Mouse (Mus musculus) midbrain, postnatal 0 days (tissue): ENCODE measurements around the gene Ap3d1. TPM values are rescaled to one million over a fixed set of nuclear protein-coding genes. Genes with fewer than 3 reads are reported as not detected.

Source experiments
- ATAC-seq: fragments of 200-750 bp; cut with Nextera tagmentation; 2 replicates; pipeline ENCODE4 v1.8.0; 2017; ENCODE audit warnings: moderate number of reproducible peaks, mild to moderate bottlenecking, moderate TSS enrichment, moderate library complexity; ENCODE audit not compliant: low FRiP score
- DNase-seq: peaks from one replicate; pipeline ENCODE4 v3.0.0-alpha.2; 2015; ENCODE audit warnings: low spot score
- H3K27ac ChIP-seq: fragments of 300-500 bp; sonication (generic); 2 replicates; pipeline ENCODE4 v1.5.1; 2014; ENCODE audit warnings: low read depth, mild to moderate bottlenecking, low read length, mixed read lengths
- H3K27me3 ChIP-seq: fragments of 300-500 bp; sonication (generic); 2 replicates; pipeline ENCODE4 v1.6.1; 2014; ENCODE audit warnings: low read length, control low read depth, mixed read lengths; ENCODE audit not compliant: insufficient read depth
- H3K36me3 ChIP-seq: fragments of 300-500 bp; sonication (generic); 2 replicates; pipeline ENCODE4 v1.6.1; 2014; ENCODE audit warnings: low read length, control low read depth, mixed read lengths; ENCODE audit not compliant: insufficient read depth
- H3K4me1 ChIP-seq: fragments of 300-500 bp; sonication (generic); 2 replicates; pipeline ENCODE4 v1.6.1; 2014; ENCODE audit warnings: mild to moderate bottlenecking, control low read depth, antibody characterized with exemption, low read length, mixed read lengths; ENCODE audit not compliant: insufficient read depth
- H3K4me2 ChIP-seq: fragments of 300-500 bp; sonication (generic); 2 replicates; pipeline ENCODE4 v1.6.1; 2014; ENCODE audit warnings: low read depth, mild to moderate bottlenecking, low read length, mixed read lengths; ENCODE audit not compliant: poor library complexity, severe bottlenecking
- H3K4me3 ChIP-seq: fragments of 300-500 bp; sonication (generic); 2 replicates; pipeline ENCODE4 v1.5.1; 2014; ENCODE audit warnings: low read depth, mild to moderate bottlenecking, low read length, moderate library complexity
- H3K9ac ChIP-seq: fragments of 300-500 bp; sonication (generic); replicated peaks from 2 replicates; pipeline ENCODE4 v1.6.1; 2014; ENCODE audit warnings: mild to moderate bottlenecking, low read length, moderate library complexity, mixed read lengths; ENCODE audit not compliant: poor library complexity, severe bottlenecking
- H3K9me3 ChIP-seq: fragments of 300-500 bp; sonication (generic); 2 replicates; pipeline ENCODE4 v1.6.1; 2016; ENCODE audit warnings: low read length, control low read depth
- CTCF ChIP-seq: IDR thresholded peaks from 2 replicates; pipeline ENCODE4 v1.5.1; 2016; ENCODE audit warnings: antibody characterized with exemption, mild to moderate bottlenecking
- WGBS: fragments of 180-500 bp; shearing (Covaris S2); extraction: QIAGEN DNeasy Blood & Tissue Kit; methylation state at CpG from one replicate; pipeline ENCODE4 v1.1.7; 2014; 5-methylcytosine and 5-hydroxymethylcytosine counted together
- polyA plus RNA-seq: library from polyadenylated mRNA; unstranded; fragments of >200 nt; fragmentation: Nextera tagmentation; extraction: Ambion mirVana; gene quantifications from 2 replicates; pipeline ENCODE4 v1.2.1, GENCODE M21; 2015
- total RNA-seq: library from RNA; depleted of rRNA; stranded (reverse); fragments of >200 nt; gene quantifications from 2 replicates; pipeline ENCODE4 v1.2.3, GENCODE M21; 2014

Ap3d1 gene
- total and polyA plus RNA-seq, 2 experiments from 2014 or later, result 105 to 183 TPM

- Histone ChIP-seq H3K4me1 (peaks cover 22% of the 10 kb centered on the region), H3K9ac (peak overlapping the region; percentile 92; the same call in 1 of the 2 replicates)
- no peak for DNase-seq
Observed at GRCm38 (mm10) chr10:80756509-80756908, 14.4 kb upstream of the Ap3d1 start.

DNA sequence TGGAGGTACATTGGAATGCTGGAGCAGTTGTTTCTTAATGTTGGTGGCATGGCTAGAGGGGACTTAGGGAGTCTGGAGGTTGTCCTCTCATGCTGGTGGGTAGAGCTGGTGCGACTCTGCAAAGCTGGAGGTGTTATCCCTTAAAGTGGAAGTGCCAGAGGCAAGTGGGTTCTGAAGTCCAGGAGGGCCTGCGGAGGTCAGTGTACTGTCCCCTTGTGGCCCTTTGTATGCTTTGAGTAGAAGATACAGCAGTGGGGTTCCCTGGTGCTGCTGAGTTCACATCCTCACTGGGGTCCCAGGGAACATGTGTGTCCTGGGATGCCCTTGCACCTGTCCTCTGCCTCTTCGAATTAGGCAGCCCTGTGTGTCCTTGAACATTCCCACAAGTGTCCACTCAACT lies 14.0 kb upstream of the Ap3d1 start:
- H3K9me3 ChIP-seq, result no peaks in the 10 kb centered on the region
- H3K4me2 ChIP-seq, result peak overlapping the region; percentile 94
- H3K27me3 ChIP-seq, result no peaks in the 10 kb centered on the region
- no peak for ATAC-seq
- WGBS, result 25% methylated on average over 3 of the region's 3 CpGs
- H3K4me1 ChIP-seq, result peaks cover 22% of the 10 kb centered on the region
- H3K9ac ChIP-seq, result peak overlapping the region; percentile 92
- H3K27ac ChIP-seq, result 0 out of 2 replicates have a peak overlapping the region, but pooled peaks have one; percentile 86
- no peak for TF ChIP-seq CTCF
- DNase-seq, result no peak
- no peaks in the 10 kb centered on the region for H3K36me3 ChIP-seq
- peak overlapping the region; percentile 97 for H3K4me3 ChIP-seq

More at GRCm38 (mm10) chr10:80756509-80756908, 14.4 kb upstream of the Ap3d1 start:
- WGBS, result 70% methylated on average over 2 of the region's 2 CpGs
- no peak overlapping the region for H3K27ac ChIP-seq
- H3K36me3 ChIP-seq, result no peaks in the 10 kb centered on the region
- peak overlapping the region; percentile 94 for H3K4me2 ChIP-seq
- H3K9me3 ChIP-seq, result no peaks in the 10 kb centered on the region
- no peak for ATAC-seq
- TF ChIP-seq CTCF, result no peak
- H3K4me3 ChIP-seq, result peak overlapping the region; percentile 97
- H3K27me3 ChIP-seq, result no peaks in the 10 kb centered on the region

GRCm38 (mm10) chr10:80755291-80756015 lies 13.4 kb upstream of the Ap3d1 start:
- under 1% methylated on average over 62 of the region's 75 CpGs for WGBS

GRCm38 (mm10) chr10:80754594-80755290 lies 12.7 kb upstream of the Ap3d1 start, which contains the start of gene Dot1l:
Gene Dot1l, plus strand, starts transcription at chr10:80755206.
- H3K4me1 ChIP-seq, result peaks cover 22% of the 10 kb centered on the region
- under 1% methylated on average over 50 of the region's 57 CpGs for WGBS
- H3K27ac ChIP-seq, result peak within 1 kb of the TSS; percentile 86

More at GRCm38 (mm10) chr10:80755291-80756015, 13.4 kb upstream of the Ap3d1 start:
- no peaks in the 10 kb centered on the region for H3K36me3 ChIP-seq
- peaks cover 22% of the 10 kb centered on the region for H3K4me1 ChIP-seq
- H3K9me3 ChIP-seq, result no peaks in the 10 kb centered on the region
- DNase-seq, result peak; percentile 26
- no peak for TF ChIP-seq CTCF
- H3K27ac ChIP-seq, result peak overlapping the region; percentile 86
- peak overlapping the region; percentile 97 for H3K4me3 ChIP-seq
- peak overlapping the region; percentile 92 for H3K9ac ChIP-seq
- no peak for ATAC-seq
- H3K4me2 ChIP-seq, result peak overlapping the region; percentile 94
- H3K27me3 ChIP-seq, result no peaks in the 10 kb centered on the region

GRCm38 (mm10) chr10:80752079-80752625 lies 10.1 kb upstream of the Ap3d1 start:
- H3K4me3 ChIP-seq, result peak overlapping the region; percentile 2; the same call in 1 of the 2 replicates
- no peaks in the 10 kb centered on the region for H3K9me3 ChIP-seq
- H3K27me3 ChIP-seq, result no peaks in the 10 kb centered on the region
- WGBS, result 4% methylated on average over 6 of the region's 6 CpGs
- peak overlapping the region; percentile 36; the same call in 1 of the 2 replicates for H3K4me2 ChIP-seq
- peaks cover 12% of the 10 kb centered on the region for H3K4me1 ChIP-seq
- H3K9ac ChIP-seq, result no peak overlapping the region
- ATAC-seq (0 out of 2 replicates have a peak, but pooled peaks have one; percentile 10), DNase-seq (peak; percentile 65)
- no peak for TF ChIP-seq CTCF
- no peaks in the 10 kb centered on the region for H3K36me3 ChIP-seq
- H3K27ac ChIP-seq, result no peak overlapping the region

More at GRCm38 (mm10) chr10:80754594-80755290, 12.7 kb upstream of the Ap3d1 start, which contains the start of gene Dot1l:
- peak within 1 kb of the TSS; percentile 94 for H3K4me2 ChIP-seq
- H3K36me3 ChIP-seq, result no peaks in the 10 kb centered on the region
- DNase-seq (peak; percentile 98), ATAC-seq (peak; percentile 91)
- H3K9me3 ChIP-seq, result no peaks in the 10 kb centered on the region
- H3K9ac ChIP-seq, result peak within 1 kb of the TSS; percentile 92
- peak within 1 kb of the TSS; percentile 97 for H3K4me3 ChIP-seq
- H3K27me3 ChIP-seq, result no peaks in the 10 kb centered on the region
- TF ChIP-seq CTCF, result no peak
